Mouse (Mus musculus) C2C12 (cell line): ENCODE data around the gene Ltb.

Experiments
- CEBPB ChIP-seq: IDR thresholded peaks from one replicate; pipeline ENCODE4 v1.6.1; 2011; ENCODE audit warnings: low read depth, mild to moderate bottlenecking, control low read depth, moderate library complexity
- CTCF ChIP-seq: IDR thresholded peaks from one replicate; pipeline ENCODE4 v1.5.1; 2011; ENCODE audit not compliant: control insufficient read depth, insufficient read depth, insufficient read length
- FOSL1 ChIP-seq: IDR thresholded peaks from one replicate; pipeline ENCODE4 v1.8.0; 2011; ENCODE audit warnings: mild to moderate bottlenecking, low read length; ENCODE audit not compliant: poor library complexity, insufficient read depth, severe bottlenecking

GRCm38 (mm10) chr17:35164568-35165450 lies 29.4 kb upstream of the Ltb start, which contains the start of gene Prrc2a:
- TF ChIP-seq CTCF = no peak
- TF ChIP-seq FOSL1 = no peak
- no peak for TF ChIP-seq CEBPB
